In the genomic region with DNA sequence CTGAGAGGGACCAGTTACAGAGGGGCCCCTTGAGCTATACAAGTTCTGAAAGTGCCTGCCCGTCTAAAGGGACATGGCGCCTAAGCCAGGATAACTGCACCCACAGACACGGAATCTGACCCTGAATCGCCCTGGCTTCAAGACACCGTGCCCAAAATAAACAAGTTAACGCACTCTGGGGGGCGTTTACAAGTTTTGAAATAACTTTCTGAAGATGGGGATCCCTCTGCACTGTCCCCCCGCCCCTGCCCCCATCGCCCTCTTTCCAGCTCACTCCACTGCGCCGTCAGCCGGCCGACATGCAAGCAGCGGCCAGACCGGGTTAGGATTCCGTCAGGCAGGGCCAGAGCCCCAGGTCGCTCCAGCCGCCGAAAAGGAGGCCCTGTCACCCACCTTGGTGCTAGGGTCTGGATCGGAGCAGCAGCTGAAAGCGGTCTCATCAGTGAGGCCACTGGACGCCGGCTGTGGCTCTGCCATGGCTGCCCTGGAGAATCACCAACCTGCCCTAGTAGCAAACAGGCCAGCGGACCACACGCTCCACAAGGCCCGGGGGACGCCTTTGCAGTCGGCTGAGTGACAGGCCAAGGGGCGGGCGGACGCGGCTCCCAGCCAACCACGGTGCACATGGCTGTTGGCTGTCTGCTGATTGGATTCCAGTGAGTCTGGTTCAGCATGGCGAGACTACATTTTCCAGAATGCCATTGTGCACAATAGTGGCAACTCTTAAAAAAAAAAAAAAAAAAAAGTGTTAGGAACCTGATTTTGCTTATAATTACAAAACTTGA, we compare ENCODE assay signal across 8 mouse cellular contexts. TPM values are rescaled to one million over a fixed set of nuclear protein-coding genes. Genes with fewer than 3 reads are reported as not detected.
DNase-seq lines count a peak whose midpoint lies in the region; ATAC-seq lines count a peak whose summit lies in the region.

No protein-coding gene starts in this region.

- H3K4me1 ChIP-seq in hindbrain, embryonic 11.5 days (replicated peaks; ENCODE audit: control insufficient read depth, insufficient read depth, low read length), result 0 out of 2 replicates have a peak, but pooled peaks cover 3% of the 10 kb centered on the region

- H3K4me2 ChIP-seq in hindbrain, embryonic 11.5 days (replicated peaks; ENCODE audit: low read depth, low read length), result peak overlapping the region; percentile 57

- peak overlapping the region; percentile 60 for H3K4me3 ChIP-seq in hindbrain, embryonic 11.5 days (ENCODE audit: low read depth, low read length)

- peak; percentile 100 for ATAC-seq in hindbrain, embryonic 11.5 days (ENCODE audit: low FRiP score)

- no peaks in the 10 kb centered on the region for H3K27me3 ChIP-seq in hindbrain, embryonic 11.5 days (ENCODE audit: control insufficient read depth, insufficient read depth, low read length)

- H3K9ac ChIP-seq in hindbrain, embryonic 11.5 days (ENCODE audit: low read depth, low read length), result peak overlapping the region; percentile 83

- DNase-seq in MN1 (ENCODE audit: low spot score), result peak; percentile 100
- DNase-seq in cerebellum, adult 9-11 months, result peak; percentile 100
- DNase-seq in frontal cortex, adult 2 months (ENCODE audit: extremely low spot score in 1 of 2, low spot score in 1 of 2), result peak; percentile 99 to 100
- DNase-seq in hindbrain, embryonic 11.5 days (ENCODE audit: low spot score), result peak; percentile 93
- DNase-seq in layer of hippocampus, postnatal 10 days (ENCODE audit: low spot score in 2 of 2), result peak; percentile 100
- peak; percentile 100 for DNase-seq in lung, postnatal 10 days
- peak; percentile 100 for DNase-seq in ovary, postnatal 36 days (ENCODE audit: low spot score)
- peak; percentile 99 for DNase-seq in thymus, postnatal 25 days

- no peaks in the 10 kb centered on the region for H3K9me3 ChIP-seq in hindbrain, embryonic 11.5 days (ENCODE audit: control insufficient read depth, low read length)

- WGBS in hindbrain, embryonic 11.5 days, result under 1% methylated on average over 34 of the region's 34 CpGs

- H3K36me3 ChIP-seq in hindbrain, embryonic 11.5 days (ENCODE audit: control insufficient read depth, insufficient read depth, low read length), result no peaks in the 10 kb centered on the region

- no peak overlapping the region; the same call in 1 of the 2 replicates for H3K27ac ChIP-seq in hindbrain, embryonic 11.5 days (ENCODE audit: low read depth, low read length)

RNA-seq across cellular contexts. Expression of a gene that starts 11.9 kb away (rescaled TPM):
- 1.0 and 1.1 TPM in 2 replicates for polyA plus RNA-seq in frontal cortex, adult 2 months (2012; rRNA removed)
- 0.92 and 2.4 TPM in 2 replicates for polyA plus RNA-seq in hindbrain, embryonic 11.5 days (2014; fragmentation: Nextera tagmentation; extraction: Ambion mirVana)
- total RNA-seq in layer of hippocampus, postnatal 10 days (2021), result 1 to 10 TPM; 2.7 to 4.2 TPM

RNA-seq across cellular contexts. Expression of a gene that starts 14.4 kb away (rescaled TPM):
- 110 and 123 TPM in 2 replicates for polyA plus RNA-seq in frontal cortex, adult 2 months (2012; rRNA removed)
- 250 TPM in 2 replicates for polyA plus RNA-seq in hindbrain, embryonic 11.5 days (2014; fragmentation: Nextera tagmentation; extraction: Ambion mirVana)
- 100 to 1,000 TPM; 153 TPM for total RNA-seq in layer of hippocampus, postnatal 10 days (2021)

RNA-seq across cellular contexts. Expression of a gene that starts 36.0 kb away (rescaled TPM):
- 39.7 and 41.6 TPM in 2 replicates for polyA plus RNA-seq in frontal cortex, adult 2 months (2012; rRNA removed)
- 62.7 and 63.0 TPM in 2 replicates for polyA plus RNA-seq in hindbrain, embryonic 11.5 days (2014; fragmentation: Nextera tagmentation; extraction: Ambion mirVana)
- 100 to 1,000 TPM; 104 to 109 TPM for total RNA-seq in layer of hippocampus, postnatal 10 days (2021)
